Mouse (Mus musculus) cerebellum, adult 11 months (tissue): ENCODE results near the gene Foxn3.
"Not testable (repeated sequence)": the region's sequence is repeated elsewhere in the genome, so short reads cannot be mapped to it uniquely, and the experiment has no call there.

Experiments
- DNase-seq: peaks from one replicate; pipeline ENCODE4 v3.0.0; 2022

Gene Foxn3

DNA sequence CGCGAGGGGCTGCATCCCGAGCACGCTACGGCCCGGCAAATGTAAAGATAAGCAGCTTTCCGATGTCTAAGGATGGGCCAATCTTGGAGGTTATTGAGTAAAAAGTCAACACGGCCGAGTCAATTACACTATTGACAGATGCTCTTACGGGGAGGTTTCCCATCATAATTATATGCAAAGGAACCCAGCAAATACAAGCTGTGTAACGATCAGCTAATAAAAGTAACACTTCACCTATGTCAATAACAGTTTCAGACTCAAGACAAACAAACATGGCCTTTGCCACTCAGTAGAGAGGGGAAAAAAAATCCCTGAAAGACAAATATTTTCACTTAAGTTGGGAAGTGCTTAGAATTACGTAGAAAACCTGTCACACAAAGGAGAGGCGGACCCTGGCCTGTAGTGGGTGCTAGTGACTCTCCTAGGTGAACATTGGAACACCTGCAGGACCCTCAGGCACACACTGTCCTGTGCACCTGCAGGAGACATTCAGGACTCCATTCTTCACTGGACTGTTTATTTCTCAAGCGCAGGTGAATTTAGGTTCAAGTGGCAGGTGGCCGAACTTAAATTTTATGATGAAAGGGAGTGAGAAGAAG is 356.3 kb downstream of the Foxn3 start:
- DNase-seq, result no peak

DNA sequence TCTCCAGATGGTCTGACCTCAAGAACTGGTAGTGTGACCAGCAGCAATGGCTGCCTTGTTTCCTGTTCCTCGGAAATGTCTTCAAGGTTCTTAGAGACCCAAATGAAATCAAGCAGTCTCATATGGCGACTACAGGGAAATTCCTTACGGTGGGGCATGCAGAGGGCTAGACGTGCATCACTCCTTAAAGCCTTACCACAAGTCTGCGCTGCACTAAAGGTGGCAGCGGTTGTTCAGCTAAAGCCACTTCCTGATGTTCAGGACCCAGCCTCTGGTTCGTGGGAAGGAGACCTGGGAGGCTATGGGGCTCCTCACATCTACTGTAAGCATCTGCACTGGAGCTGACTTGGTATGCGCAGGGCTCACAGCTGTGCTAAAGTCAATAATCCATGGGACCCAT is 357.6 kb downstream of the Foxn3 start:
- DNase-seq, result no peak

DNA sequence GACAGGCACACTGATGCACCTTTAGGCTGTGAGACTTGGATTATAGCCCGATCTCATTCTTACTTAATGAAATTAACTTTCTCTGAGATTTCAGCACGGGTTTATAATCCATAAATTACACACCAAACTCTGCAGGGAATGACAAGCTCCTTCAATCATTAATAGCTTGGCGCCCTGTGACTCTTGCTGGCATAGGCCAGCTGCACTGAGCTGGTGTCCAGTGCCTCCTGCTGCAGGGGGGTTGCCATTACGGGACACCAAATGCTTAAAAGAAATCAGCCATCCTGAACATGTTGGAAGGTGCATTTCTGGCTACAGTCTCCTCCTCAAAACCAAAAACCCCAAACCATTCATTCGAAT is 364.3 kb downstream of the Foxn3 start:
- no peak for DNase-seq

DNA sequence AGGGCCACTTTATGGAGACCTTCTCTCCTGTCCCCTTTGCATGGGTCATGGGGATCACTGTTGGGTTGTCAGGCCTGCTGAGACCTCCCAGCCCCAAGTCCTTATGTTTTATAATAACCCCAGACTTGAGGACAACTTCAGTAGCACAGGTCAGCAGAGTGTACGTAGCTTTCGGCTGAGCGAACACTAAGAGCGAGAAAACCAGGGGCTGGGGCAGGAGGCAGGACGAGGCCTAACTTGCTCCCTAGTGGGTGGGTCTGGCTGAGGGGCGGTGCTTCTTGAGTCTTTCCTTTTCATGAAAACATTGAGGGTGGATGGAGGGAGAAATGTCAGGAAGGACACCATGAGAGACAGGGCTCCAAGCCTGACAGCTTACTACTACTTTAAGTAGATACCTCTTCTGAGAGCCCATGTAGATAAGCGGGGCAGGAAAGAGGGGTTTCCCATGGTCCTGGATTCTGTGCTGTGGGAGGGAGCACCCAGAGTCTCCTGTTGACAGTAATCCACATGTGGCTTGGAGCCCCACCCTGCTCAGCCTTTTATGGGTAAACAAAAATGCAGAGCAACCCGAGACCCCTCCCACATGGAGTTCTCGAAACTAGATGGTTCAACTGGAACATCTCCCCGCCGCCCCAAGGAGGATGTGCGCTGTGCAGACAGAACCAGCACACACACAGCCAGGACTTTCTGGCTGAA is 364.8 kb downstream of the Foxn3 start:
- no peak for DNase-seq

DNA sequence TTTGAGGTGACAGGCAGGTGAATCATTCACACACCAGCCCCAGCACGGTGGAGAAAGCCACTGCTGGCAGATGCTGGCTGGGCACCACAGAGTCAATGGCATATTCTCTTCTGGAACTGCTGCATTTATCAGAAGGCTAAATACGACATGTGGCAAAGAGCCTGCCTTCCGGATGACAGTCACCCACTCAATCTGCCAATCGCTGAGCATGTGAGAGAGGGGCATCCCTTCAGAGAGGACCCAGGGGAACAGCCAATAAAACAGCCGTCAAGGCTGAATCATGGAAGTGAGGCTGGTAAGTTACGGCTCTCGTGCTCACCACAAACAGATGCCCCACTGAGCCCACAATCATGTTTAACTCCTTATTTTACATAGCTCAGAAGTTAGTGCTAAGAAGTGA is 366.4 kb downstream of the Foxn3 start:
- DNase-seq, result no peak

DNA sequence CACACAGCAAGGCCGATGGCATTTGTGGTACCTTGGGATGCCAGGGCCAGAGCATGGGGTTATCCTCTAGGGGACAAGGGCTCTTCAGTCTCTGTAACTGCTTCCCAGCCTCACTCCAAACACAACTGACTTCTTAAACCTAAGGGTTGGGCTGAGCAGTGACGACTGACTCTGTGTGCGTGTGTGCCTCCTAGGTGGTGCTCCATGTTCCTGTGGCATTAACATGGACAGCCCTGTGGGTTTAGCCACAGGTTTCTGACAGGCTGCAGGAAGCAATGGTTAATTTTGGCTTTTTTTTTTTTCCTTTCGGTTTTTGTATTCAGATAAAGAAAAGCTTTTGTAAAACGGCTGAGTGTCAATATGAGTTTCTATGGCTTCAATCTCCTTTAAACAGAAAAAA is 367.7 kb downstream of the Foxn3 start:
- no peak for DNase-seq

DNA sequence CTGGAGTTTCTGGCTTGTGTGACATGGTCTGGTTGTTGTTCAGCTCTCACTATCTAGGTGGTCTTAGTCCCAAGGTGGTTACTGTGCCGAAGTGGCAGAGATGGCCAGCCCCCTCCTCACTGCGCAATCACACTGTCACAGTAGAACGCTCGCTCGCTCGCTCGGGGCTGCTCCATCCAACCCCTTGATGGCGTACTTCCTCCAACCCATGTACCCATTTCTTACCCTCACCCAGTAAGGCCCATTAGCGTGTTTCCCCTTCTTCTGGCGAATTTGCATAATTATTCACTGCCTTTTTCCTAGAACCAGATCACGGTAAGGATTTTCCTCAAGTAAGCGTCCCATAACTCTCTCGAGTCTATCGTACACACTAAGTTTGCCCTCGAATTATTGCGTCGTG is 369.3 kb downstream of the Foxn3 start:
- not testable (repeated sequence) for DNase-seq

DNA sequence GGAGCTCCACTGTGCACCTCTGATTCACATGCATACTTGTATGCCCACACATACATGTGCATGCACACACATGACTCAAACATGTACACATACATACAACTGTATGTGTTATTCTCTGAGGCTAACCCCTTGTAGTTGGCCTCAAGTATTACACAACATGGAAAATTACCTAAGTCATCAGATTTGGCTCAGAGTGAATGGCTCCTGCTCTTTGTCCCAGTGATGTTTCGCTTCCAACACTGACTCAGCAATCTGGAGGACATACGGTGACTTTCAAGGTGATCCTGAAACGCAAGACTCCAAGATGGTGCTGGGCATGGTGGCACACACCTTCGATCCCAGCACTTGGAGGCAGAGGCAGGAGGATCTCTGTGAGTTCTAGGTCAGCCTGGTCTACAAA is 375.7 kb downstream of the Foxn3 start:
- DNase-seq, result no peak

DNA sequence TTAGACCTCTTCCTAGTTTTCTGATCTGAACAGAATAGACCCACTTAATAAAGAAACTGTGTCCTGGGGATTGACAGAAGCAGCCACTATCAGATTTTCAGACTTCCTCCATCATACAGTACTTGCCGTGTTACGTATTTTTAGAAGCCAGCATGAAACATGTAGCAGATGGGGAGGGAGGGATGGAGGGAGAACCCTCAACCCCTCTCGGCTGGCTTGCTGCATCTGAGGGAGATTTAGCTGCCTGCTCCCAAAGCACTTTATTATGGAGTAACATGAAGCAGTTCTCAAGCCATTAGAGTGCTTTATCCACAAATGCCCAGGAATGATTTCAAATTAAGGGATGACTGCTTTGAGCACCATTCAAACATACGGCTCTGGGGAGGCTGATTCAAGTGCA is 377.1 kb downstream of the Foxn3 start:
- no peak for DNase-seq

DNA sequence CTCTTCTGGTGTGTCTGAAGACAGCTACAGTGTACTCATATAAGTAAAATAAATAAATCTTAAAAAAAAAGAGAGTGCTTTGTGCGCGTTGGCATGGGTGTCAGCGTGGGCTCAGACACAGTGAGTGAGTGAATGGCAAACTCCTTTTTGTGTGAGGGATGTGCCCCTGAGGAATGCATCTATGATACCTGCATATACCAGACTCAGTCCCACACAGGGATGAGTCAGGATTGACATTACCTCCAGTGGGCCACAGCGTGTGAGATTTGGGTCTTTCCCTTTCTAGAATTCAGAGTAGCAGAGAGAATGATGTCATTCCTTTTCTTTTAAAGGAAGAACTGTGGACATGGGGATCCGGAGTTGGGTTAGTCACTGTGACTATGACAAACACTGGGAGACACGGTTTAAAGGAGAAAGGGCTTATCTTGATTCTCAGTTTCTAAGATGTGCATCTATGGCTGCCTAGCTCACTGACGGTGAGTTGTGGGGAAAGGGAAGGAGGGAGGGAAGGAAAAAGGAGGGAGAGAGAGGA is 380.1 kb downstream of the Foxn3 start:
- DNase-seq, result no peak

DNA sequence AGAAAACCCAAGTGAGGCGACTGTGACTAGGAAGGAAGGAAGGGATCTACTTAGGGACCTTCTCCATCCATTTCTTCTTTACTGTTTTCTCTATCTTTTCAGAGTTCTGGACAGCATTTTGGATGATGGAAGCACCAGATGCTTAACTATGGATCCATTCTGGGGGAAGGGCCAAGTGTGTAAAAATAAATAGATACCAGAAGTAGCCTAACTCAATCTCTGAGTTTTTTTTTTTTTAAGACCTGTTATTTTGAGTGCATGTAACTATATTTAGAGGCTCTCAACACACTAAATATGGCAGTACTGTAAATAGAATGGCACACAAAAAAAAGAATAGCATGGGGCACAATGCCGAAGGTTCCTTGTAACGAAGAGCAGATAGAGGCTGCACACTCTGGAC is 381.0 kb downstream of the Foxn3 start:
- no peak for DNase-seq

DNA sequence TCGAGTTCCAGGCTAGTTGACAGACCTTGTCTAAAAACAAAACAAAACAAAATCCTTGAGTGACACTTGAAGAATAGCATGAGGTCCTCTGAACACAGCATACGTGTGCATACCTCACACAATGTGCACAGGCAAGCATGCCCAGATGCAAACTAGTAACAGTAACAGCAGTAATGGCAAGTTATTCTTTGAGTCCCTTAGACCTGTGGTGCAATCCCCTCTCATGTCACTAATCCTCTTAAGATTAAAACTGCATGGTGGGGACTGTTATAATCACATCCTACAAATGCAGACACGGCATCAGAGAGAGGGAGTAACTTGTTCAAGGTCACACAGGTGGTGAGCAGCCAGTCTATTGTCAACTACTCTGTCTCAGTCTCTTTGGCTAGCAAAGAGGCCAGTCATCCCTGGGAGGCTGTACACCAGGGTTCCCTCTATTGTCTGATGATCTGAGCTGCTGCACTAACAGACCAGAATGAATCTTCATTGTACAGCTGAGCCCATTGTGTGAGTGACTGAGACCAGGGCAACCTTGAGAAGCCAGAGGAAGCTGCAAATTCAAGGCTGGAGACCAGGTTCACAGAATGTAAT is 383.1 kb downstream of the Foxn3 start:
- no peak for DNase-seq

DNA sequence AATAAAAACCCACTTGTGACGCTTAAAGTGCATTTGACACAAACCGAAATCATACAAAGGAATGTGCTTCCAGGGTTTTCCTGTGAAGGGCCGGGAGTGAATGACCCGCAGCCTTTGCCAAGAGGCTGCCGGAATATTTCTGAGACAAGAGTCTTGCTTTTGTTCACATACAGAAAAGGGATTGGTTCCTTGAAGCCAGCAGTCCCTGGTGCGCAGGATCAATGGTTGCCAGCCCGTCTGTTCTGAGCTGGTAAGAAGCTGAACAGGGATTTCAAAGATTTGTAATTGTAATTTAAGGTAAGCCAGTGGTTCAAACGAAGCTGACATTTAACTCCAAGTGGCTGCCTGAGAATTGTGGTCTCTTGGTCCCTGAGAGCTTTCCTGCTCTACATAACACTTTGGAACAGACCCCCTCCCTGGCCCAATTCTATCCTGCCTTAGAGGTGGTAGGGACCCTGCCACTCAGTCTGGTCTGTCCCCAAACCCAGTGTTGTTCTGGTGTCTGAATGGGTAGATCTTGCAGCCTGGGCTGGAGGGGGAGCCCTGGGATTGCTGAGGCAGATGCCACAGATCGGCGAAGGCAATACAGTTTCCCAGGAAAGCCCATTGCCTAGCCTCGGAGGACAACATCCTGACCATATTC is 388.3 kb downstream of the Foxn3 start:
- DNase-seq, result no peak

DNA sequence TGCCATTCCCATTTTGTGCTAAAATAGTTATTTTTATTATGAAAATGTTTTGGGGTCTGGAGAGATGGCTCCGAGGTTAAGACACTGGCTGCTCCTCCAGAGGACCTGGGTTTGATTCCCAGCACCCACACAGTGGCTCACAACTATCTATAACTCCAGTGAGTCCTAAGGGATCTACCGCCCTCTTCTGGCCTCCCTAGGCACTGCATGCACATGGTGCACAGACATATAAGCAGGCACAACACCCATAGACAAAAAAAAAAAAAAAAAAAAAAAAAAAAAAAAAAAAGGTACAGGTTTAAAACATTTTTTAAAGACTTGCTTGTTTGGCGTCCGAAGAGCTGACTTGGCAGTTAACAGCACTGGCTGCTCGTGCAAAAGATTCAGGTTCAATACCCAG is 391.2 kb downstream of the Foxn3 start:
- DNase-seq, result no peak

DNA sequence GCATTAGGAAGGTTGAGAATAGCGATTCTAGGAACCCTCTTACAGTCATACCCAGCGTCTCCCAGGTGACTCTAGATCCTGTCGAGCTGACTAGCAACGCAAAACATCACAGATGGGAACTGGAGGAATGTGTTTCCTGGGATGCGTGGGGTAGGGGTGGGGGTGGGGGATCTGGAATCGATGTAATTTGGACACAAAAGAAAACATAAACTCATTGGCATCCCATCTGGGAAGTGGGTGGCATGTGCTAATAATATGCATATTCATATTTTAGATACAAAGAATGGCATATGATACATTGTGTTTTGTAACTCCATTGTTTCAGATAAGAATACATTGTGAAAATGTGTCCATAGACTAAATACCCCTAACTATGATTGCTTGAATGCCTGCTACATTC is 393.5 kb downstream of the Foxn3 start:
- no peak for DNase-seq

DNA sequence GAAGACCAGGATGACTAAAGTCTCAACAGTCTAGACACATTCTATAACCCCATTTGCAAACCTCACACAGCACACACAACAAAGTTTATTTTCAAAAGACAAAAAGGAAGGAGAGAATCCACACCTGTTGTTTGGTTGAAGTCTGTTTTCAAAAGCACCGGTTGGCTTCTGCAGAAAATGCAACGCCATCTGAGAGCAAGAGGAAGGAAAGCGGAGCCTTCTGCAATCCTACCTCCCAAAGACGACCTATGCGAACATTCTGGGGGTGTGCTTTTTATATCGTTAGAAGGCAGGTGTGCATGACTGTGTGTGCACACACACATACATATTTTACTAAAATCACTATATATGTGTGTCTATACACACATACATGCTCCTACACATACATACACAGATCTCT is 397.3 kb downstream of the Foxn3 start:
- DNase-seq, result no peak

DNA sequence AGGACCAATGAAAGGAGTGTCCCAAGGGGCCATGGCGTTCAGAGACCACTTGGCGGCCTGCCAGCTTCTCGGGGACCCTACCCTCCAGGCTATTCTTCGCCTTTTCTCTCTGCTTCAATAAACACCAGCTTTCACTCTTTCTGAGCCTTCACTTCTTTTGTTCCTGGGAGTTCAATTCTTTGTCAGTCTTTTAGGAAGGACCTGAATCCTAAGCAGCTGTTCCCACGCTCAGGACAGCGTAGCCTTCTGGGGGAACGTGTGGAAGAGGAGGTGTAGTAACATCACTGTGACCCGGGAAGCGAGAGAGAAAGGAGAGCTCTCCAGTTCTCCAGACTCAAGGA is 400.1 kb downstream of the Foxn3 start:
- no peak for DNase-seq

DNA sequence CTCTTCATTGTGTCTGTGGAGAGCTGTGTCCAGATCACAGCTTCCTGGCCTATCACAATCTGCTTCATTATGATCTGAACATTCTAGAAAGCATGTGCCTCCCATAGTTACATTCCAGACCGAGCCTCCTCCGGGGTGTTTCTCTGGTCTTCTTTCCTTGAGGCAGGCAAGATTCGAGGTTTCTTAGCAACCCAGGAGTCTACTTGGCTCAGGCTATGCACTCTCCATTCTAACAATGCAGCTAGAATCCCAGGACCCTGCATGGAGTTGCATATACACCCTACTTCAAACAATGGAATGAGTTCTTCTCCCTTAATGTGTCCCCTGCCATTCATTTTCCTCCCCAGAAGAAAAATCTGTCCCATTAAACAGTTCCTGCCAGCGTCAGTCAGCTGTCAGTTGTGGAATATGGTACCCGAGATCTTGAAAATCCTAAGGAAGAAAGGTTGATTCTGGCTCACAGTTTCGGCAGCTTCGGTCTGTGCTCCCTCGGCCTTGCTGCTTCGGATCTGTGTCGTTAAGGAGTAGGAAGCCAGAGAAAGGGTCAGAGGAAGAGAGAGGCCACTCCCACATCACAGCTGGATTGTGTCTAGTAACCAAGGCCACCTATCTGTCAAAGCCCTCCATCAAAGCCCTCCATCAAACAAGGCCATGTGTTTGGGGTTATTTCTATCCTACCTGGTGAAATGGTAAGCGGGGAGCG is 400.6 kb downstream of the Foxn3 start:
- DNase-seq, result no peak

DNA sequence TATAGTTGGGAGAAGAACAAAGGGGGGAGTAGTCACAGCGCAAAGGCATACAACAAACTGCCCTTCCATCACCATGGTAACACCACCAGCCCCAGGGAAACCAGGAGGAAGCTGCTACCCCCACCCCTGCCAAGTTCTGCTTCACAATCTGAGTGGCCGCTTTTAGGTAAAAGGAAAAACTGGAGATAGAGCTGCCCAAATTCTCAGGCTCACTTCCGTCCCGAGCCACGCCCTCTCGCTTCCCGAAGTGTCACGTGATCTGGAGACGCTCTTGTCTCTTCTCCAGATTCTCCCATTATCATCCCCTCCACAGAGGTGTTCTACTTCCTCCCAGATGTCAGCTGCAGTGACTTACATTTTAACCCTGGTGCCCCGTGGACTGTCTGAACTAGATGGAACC is 401.2 kb downstream of the Foxn3 start:
- DNase-seq, result no peak

DNA sequence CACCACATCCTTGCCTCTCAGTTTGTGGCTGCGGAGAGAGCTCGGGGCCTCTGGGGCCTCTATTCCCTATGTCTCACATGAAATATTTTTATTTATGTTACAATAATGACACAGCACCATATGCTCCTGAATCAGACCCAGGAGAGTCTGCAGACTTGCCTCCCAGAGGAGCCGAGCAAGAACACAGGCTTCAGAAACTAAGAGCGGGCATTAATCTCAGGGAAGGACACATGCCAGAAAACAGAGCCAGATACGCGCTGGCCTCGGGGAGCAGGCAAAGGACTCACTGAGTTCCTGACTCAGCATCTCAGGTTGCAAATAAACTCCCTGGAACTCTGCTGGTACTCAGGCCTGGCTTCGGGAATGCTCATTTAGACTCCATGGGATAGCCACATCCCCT is 403.3 kb downstream of the Foxn3 start:
- DNase-seq, result peak; percentile 14

DNA sequence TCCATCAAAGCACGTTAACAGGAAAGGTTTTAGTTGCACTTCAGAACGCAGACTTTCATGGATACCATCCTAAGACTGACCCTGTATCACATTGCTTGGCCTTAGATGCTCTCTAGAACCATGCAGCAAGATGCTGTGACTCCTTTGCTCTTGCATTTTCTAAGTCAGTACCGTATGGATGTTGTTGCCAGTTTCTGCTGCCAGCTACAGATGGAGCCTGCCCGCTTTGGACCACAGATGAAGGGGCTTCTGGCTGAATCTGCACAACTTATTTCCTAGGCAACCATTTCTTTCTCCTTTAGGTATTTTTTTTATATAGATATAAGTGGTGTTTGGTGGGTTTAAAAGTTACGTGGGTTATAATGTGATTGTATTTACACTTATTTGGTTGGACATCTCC is 407.5 kb downstream of the Foxn3 start:
- no peak for DNase-seq

DNA sequence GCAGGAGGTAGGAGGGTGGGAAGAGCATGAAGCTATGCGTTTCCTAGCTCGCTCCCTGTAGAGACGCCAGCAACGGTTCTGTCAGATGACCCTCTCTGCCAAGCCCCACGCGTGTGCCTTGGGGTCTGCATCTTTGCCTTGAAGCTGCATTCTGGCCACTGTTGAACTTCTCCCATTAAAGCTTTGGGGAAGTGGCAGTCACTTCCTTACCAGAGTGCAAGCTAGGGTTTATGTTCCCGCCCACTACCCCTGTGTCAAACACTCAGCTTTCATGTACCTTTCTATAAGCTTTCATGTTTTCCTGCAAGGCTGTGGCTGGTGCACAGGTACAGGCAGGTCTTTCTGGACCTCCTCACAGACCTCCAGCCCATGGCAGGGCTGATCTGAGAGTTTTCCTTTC is 409.2 kb downstream of the Foxn3 start:
- DNase-seq, result no peak

DNA sequence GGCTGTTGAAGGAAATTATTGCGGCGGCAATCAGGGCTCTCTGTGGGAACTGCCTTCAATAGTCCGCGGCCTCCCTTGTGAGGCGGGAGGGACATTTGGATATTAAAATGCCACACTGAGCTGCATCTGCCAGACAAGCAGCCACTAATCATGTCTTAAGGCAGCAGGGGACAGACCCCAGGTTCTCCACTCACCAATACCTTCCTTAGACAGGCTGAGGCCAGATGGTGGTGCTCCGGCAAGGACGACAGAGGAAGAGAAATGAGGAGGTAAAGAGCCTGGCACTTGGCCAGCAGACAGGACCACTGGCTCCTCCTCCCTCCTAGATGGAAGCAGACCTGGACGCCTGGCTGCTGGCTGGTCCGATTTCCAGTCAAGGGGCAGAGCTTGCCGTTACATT is 409.7 kb downstream of the Foxn3 start:
- peak; percentile 59 for DNase-seq

DNA sequence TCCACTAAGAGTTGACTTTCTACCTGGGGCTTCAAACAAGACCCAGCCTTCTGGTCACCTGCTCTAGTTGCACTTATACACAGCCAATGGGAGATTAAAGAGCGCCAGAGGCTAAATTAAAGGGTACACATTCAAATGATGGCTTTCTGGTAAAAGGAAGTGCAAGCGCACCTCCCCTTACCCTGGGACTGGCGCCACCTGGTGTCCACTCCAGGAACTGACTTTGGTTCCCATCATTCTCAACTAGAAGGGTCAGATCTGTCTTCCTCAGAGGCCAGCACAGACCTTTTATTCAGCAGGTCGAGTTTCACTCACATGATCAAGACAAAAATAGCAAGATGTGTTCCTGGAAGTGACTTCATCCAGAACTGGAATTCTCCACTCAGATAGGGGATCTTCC is 413.3 kb downstream of the Foxn3 start:
- peak; percentile 16 for DNase-seq
